Mouse (Mus musculus) heart, embryonic 16.5 days (tissue): ENCODE data around the gene Vmn1r30. TPM values are rescaled to one million over a fixed set of nuclear protein-coding genes. Genes with fewer than 3 reads are reported as not detected.

Experiments used
- ATAC-seq: fragments of 200-750 bp; cut with Nextera tagmentation; replicated peaks from 2 replicates; pipeline ENCODE4 v1.8.0; 2017; ENCODE audit warnings: moderate number of reproducible peaks; ENCODE audit not compliant: insufficient read depth, low FRiP score; ENCODE audit errors: extremely low read depth
- H3K27ac ChIP-seq: fragments of 300-500 bp; sonication (generic); 2 replicates; pipeline ENCODE4 v1.5.1; 2014; ENCODE audit warnings: mild to moderate bottlenecking, low read length, control low read depth, moderate library complexity
- H3K27me3 ChIP-seq: fragments of 300-500 bp; sonication (generic); 2 replicates; pipeline ENCODE4 v1.6.1; 2014; ENCODE audit warnings: low read length, mixed read lengths; ENCODE audit not compliant: control insufficient read depth, insufficient read depth
- H3K36me3 ChIP-seq: fragments of 300-500 bp; sonication (generic); 2 replicates; pipeline ENCODE4 v1.6.1; 2014; ENCODE audit not compliant: control insufficient read depth, insufficient read depth
- H3K4me1 ChIP-seq: fragments of 300-500 bp; sonication (generic); 2 replicates; pipeline ENCODE4 v1.6.1; 2014; ENCODE audit warnings: low read length, mixed read lengths; ENCODE audit not compliant: control insufficient read depth, insufficient read depth
- H3K4me2 ChIP-seq: fragments of 300-500 bp; sonication (generic); 2 replicates; pipeline ENCODE4 v1.6.1; 2014; ENCODE audit warnings: low read depth, mild to moderate bottlenecking, control low read depth, low read length
- H3K4me3 ChIP-seq: fragments of 300-500 bp; sonication (generic); 2 replicates; pipeline ENCODE4 v1.5.1; 2014; ENCODE audit warnings: mild to moderate bottlenecking, control low read depth, low read length
- H3K9ac ChIP-seq: fragments of 300-500 bp; sonication (generic); 2 replicates; pipeline ENCODE4 v1.6.1; 2014; ENCODE audit warnings: low read length, control low read depth
- H3K9me3 ChIP-seq: fragments of 300-500 bp; sonication (generic); replicated peaks from 2 replicates; pipeline ENCODE4 v1.6.1; 2016; ENCODE audit warnings: low read length; ENCODE audit not compliant: control insufficient read depth
- WGBS: fragments of 180-500 bp; shearing (Covaris S2); extraction: QIAGEN DNeasy Blood & Tissue Kit; methylation state at CpG from one replicate; pipeline ENCODE4 v1.1.7; 2014; 5-methylcytosine and 5-hydroxymethylcytosine counted together
- polyA plus RNA-seq: library from polyadenylated mRNA; unstranded; fragments of >200 nt; fragmentation: Nextera tagmentation; extraction: Ambion mirVana; gene quantifications from 2 replicates; pipeline ENCODE4 v1.2.1, GENCODE M21; 2015

Gene Vmn1r30
- not detected in 2 replicates for polyA plus RNA-seq

- no peak for ATAC-seq
- no peak within 1 kb of the TSS for H3K9ac ChIP-seq
Measured at GRCm38 (mm10) chr6:58443285-58443684, at the start of gene Vmn1r30. TSS of gene Vmn1r30 (minus strand) at chr6:58443385.

DNA sequence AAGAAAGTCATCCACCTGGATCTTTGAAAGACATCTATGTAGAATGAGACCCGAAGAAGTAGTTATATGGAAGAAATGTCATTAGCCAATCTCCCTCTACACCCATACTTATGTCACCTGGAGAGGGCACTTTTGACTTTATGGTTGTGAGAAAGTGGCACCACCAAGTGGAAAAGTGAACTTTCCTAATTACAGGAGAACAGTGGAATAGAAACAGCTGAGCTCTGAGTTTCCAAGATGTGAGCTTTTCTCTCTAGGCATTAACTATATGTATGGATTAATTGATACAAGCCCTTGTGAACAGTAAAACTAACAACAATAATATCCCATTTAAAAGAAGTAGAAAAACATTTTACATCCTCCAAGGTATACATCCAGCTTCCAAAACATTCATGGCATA lies 32.0 kb upstream of the Vmn1r30 start, which contains the start of gene Vmn1r31:
Vmn1r31 (minus strand) TSS at position 101 of the 400 bp plus-strand sequence.
- H3K4me2 ChIP-seq, result no peak within 1 kb of the TSS
- H3K9me3 ChIP-seq, result no peaks in the 10 kb centered on the region
- H3K27ac ChIP-seq, result no peak within 1 kb of the TSS
- ATAC-seq, result no peak
- H3K9ac ChIP-seq, result no peak within 1 kb of the TSS
- no peaks in the 10 kb centered on the region for H3K36me3 ChIP-seq
- no peak within 1 kb of the TSS for H3K4me3 ChIP-seq
- H3K4me1 ChIP-seq, result no peaks in the 10 kb centered on the region
- H3K27me3 ChIP-seq, result no peaks in the 10 kb centered on the region
- WGBS, result 83% methylated on average over 1 of the region's 1 CpGs

More at GRCm38 (mm10) chr6:58443285-58443684, at the start of gene Vmn1r30:
- Histone ChIP-seq H3K4me3 (no peak within 1 kb of the TSS), H3K36me3 (no peaks in the 10 kb centered on the region), H3K4me1 (no peaks in the 10 kb centered on the region), H3K27ac (no peak within 1 kb of the TSS), H3K4me2 (no peak within 1 kb of the TSS), H3K9me3 (no peaks in the 10 kb centered on the region), H3K27me3 (no peaks in the 10 kb centered on the region)

Other genes with a start within 250 kb of the Vmn1r30 start
- not detected in 2 replicates for gene Vmn1r27, start 224.6 kb downstream of the Vmn1r30 start, polyA plus RNA-seq
- gene Vmn1r28, start 181.3 kb downstream of the Vmn1r30 start, polyA plus RNA-seq, result not detected in 2 replicates
- not detected in 2 replicates for gene Vmn1r29, start 141.8 kb downstream of the Vmn1r30 start, polyA plus RNA-seq
- gene Vmn1r31, start 31.9 kb upstream of the Vmn1r30 start, polyA plus RNA-seq, result not detected in 2 replicates
- gene Abcg2, start 141.1 kb upstream of the Vmn1r30 start, polyA plus RNA-seq, result 59.8 and 61.3 TPM in 2 replicates